12 mouse cellular contexts compared by ENCODE assay signal in the genomic region with DNA sequence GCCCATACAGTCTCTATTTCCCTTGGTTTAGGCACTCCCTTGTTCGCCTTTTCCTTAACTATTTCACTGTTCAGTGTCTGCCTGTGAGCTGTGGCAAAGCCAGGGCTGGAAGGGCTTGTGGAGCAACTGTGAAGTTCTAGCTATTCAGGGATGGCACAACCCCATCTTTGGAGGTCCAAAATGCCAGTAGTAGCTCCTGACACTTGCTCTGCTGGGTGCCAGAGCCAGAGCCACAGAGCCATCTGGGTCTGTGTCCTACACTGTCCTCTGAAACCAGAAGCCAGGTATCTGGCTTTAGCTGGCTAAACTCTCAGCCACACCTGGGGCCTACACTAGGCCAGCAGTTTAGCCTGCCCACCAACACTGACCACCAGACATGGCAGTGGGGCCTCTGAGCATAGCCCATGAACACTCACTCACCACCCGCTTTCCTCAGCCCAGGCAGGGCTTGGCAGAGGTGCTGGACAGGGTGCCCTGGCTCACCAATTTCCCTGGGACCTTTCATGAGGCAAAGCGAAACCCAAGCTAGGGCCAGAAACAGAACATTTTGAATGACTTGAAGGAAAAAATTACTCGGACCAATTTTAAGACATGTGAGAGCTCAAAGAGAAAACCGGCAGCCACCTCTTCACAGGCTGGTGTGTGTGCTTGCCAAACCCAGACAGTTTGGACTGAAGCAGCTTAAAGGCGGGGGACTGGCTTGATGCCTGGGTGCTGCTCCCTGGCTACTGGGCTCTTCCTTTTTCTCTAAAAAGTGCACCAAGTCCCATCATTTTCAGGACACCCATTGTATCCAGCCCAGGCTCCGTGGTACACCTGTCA.
DNase-seq lines count a peak whose midpoint lies in the region; ATAC-seq and TF ChIP-seq lines count a peak whose summit lies in the region.
"Had no signal": no experiment of that assay in that cellular context is flagged by ENCODE, and none has a peak within 500 bp of the region (broad histone marks: within the 10 kb centered on the region; RNA-seq: fewer than 3 reads in every experiment).

No protein-coding gene starts in this region.

- 73% methylated on average over 7 of the region's 7 CpGs for WGBS in midbrain, postnatal 0 days
- WGBS in midbrain, embryonic 16.5 days = 83% methylated on average over 7 of the region's 7 CpGs
- 86% methylated on average over 7 of the region's 7 CpGs for WGBS in intestine, embryonic 16.5 days
- WGBS in neural tube, embryonic 15.5 days = 87% methylated on average over 7 of the region's 7 CpGs

- H3K27me3 ChIP-seq in midbrain, postnatal 0 days (ENCODE audit: insufficient read depth, low read length) = no peaks in the 10 kb centered on the region
- H3K27me3 ChIP-seq in midbrain, embryonic 16.5 days (ENCODE audit: control insufficient read depth, insufficient read depth, low read depth, low read length) = no peaks in the 10 kb centered on the region
- H3K27me3 ChIP-seq in intestine, embryonic 16.5 days (replicated peaks; ENCODE audit: control insufficient read depth, insufficient read depth, low read length) = no peaks in the 10 kb centered on the region
- no peaks in the 10 kb centered on the region for H3K27me3 ChIP-seq in neural tube, embryonic 15.5 days (replicated peaks)
- H3K27me3 ChIP-seq: liver, embryonic 13.5 days had no signal

- ATAC-seq in midbrain, postnatal 0 days (ENCODE audit: low FRiP score) = no peak
- ATAC-seq in midbrain, embryonic 16.5 days = no peak
- no peak for ATAC-seq in intestine, embryonic 16.5 days
- no peak for ATAC-seq in neural tube, embryonic 15.5 days (ENCODE audit: low FRiP score)

- no peaks in the 10 kb centered on the region for H3K9me3 ChIP-seq in midbrain, postnatal 0 days (ENCODE audit: low read length)
- no peaks in the 10 kb centered on the region for H3K9me3 ChIP-seq in midbrain, embryonic 16.5 days (replicated peaks; ENCODE audit: control insufficient read depth, low read length, poor library complexity, severe bottlenecking)
- H3K9me3 ChIP-seq in intestine, embryonic 16.5 days (ENCODE audit: control insufficient read depth, low read length) = no peaks in the 10 kb centered on the region
- H3K9me3 ChIP-seq in neural tube, embryonic 15.5 days (replicated peaks) = no peaks in the 10 kb centered on the region
- H3K9me3 ChIP-seq: liver, embryonic 13.5 days had no signal

- no peak overlapping the region for H3K4me3 ChIP-seq in midbrain, postnatal 0 days (ENCODE audit: low read depth, low read length)
- no peak overlapping the region for H3K4me3 ChIP-seq in midbrain, embryonic 16.5 days (ENCODE audit: low read depth, low read length)
- H3K4me3 ChIP-seq in intestine, embryonic 16.5 days (ENCODE audit: low read length) = no peak overlapping the region
- H3K4me3 ChIP-seq in neural tube, embryonic 15.5 days (replicated peaks) = no peak overlapping the region
- H3K4me3 ChIP-seq: heart, adult 2 months; liver, embryonic 13.5 days; myocyte had no signal

- H3K27ac ChIP-seq in midbrain, postnatal 0 days (ENCODE audit: low read depth, low read length) = no peak overlapping the region
- H3K27ac ChIP-seq in midbrain, embryonic 16.5 days (ENCODE audit: low read length) = no peak overlapping the region
- H3K27ac ChIP-seq in intestine, embryonic 16.5 days (ENCODE audit: low read length) = no peak overlapping the region
- H3K27ac ChIP-seq in neural tube, embryonic 15.5 days (replicated peaks) = no peak overlapping the region
- H3K27ac ChIP-seq: heart, adult 2 months; liver, embryonic 13.5 days had no signal

- H3K9ac ChIP-seq in midbrain, postnatal 0 days (replicated peaks; ENCODE audit: low read length, poor library complexity, severe bottlenecking) = no peak overlapping the region
- H3K9ac ChIP-seq in midbrain, embryonic 16.5 days (ENCODE audit: low read depth, low read length) = no peak overlapping the region
- no peak overlapping the region for H3K9ac ChIP-seq in intestine, embryonic 16.5 days (ENCODE audit: low read depth, low read length)
- no peak overlapping the region for H3K9ac ChIP-seq in neural tube, embryonic 15.5 days (replicated peaks)
- H3K9ac ChIP-seq: liver, embryonic 13.5 days had no signal

- DNase-seq in midbrain, postnatal 0 days (ENCODE audit: low spot score) = peak; percentile 43
- peak; percentile 42 for DNase-seq in cerebellum, postnatal 36 days
- peak; percentile 8 to 34 for DNase-seq in layer of hippocampus, postnatal 36 days
- DNase-seq in telencephalon, adult 2 months (ENCODE audit: low read depth, low spot score) = peak; percentile 78
- DNase-seq in liver = no peak
- DNase-seq: kidney, postnatal 4 days; liver, embryonic 13.5 days had no signal

- no peak overlapping the region for H3K4me2 ChIP-seq in midbrain, postnatal 0 days (ENCODE audit: low read depth, low read length, poor library complexity, severe bottlenecking)
- H3K4me2 ChIP-seq in midbrain, embryonic 16.5 days (ENCODE audit: low read length) = no peak overlapping the region
- H3K4me2 ChIP-seq in intestine, embryonic 16.5 days (ENCODE audit: low read depth, low read length) = no peak overlapping the region
- no peak overlapping the region for H3K4me2 ChIP-seq in neural tube, embryonic 15.5 days
- H3K4me2 ChIP-seq: liver, embryonic 13.5 days had no signal

- no peaks in the 10 kb centered on the region for H3K36me3 ChIP-seq in midbrain, postnatal 0 days (ENCODE audit: insufficient read depth, low read length)
- no peaks in the 10 kb centered on the region for H3K36me3 ChIP-seq in midbrain, embryonic 16.5 days (ENCODE audit: control insufficient read depth, insufficient read depth, low read length)
- no peaks in the 10 kb centered on the region for H3K36me3 ChIP-seq in intestine, embryonic 16.5 days (ENCODE audit: control insufficient read depth, insufficient read depth, low read length)
- no peaks in the 10 kb centered on the region for H3K36me3 ChIP-seq in neural tube, embryonic 15.5 days
- H3K36me3 ChIP-seq: liver, embryonic 13.5 days had no signal

- no peak for TF ChIP-seq CTCF in midbrain, postnatal 0 days (IDR thresholded peaks at IDR 0.05)

- no peaks in the 10 kb centered on the region for H3K4me1 ChIP-seq in midbrain, postnatal 0 days (ENCODE audit: insufficient read depth, low read length)
- 0 out of 2 replicates have a peak, but pooled peaks cover under 1% of the 10 kb centered on the region for H3K4me1 ChIP-seq in midbrain, embryonic 16.5 days (ENCODE audit: control insufficient read depth, insufficient read depth, low read length)
- no peaks in the 10 kb centered on the region for H3K4me1 ChIP-seq in intestine, embryonic 16.5 days (ENCODE audit: control insufficient read depth, insufficient read depth, low read length)
- no peaks in the 10 kb centered on the region for H3K4me1 ChIP-seq in neural tube, embryonic 15.5 days
- H3K4me1 ChIP-seq: liver, embryonic 13.5 days had no signal
